In genomic region chr3:152941671-152942070, GRCm38 (mm10) we compare ENCODE assay signal across 28 mouse cellular contexts. TPM values are rescaled to one million over a fixed set of nuclear protein-coding genes. Genes with fewer than 3 reads are reported as not detected.
DNase-seq lines count a peak whose midpoint lies in the region; ATAC-seq and TF ChIP-seq lines count a peak whose summit lies in the region.
"Had no signal": no experiment of that assay in that cellular context is flagged by ENCODE, and none has a peak within 500 bp of the region (broad histone marks: within the 10 kb centered on the region; RNA-seq: fewer than 3 reads in every experiment).

No protein-coding gene starts in this region.

- no peaks in the 10 kb centered on the region for H3K9me3 ChIP-seq in forebrain, postnatal 0 days (ENCODE audit: low read length)
- no peaks in the 10 kb centered on the region for H3K9me3 ChIP-seq in forebrain, embryonic 13.5 days (replicated peaks)
- H3K9me3 ChIP-seq in neural tube, embryonic 15.5 days (replicated peaks) = no peaks in the 10 kb centered on the region
- H3K9me3 ChIP-seq: heart, embryonic 10.5 days; heart, embryonic 15.5 days; limb, embryonic 12.5 days; liver, embryonic 15.5 days had no signal

- 88% methylated on average over 5 of the region's 5 CpGs for WGBS in forebrain, postnatal 0 days
- WGBS in forebrain, embryonic 13.5 days = 92% methylated on average over 5 of the region's 5 CpGs
- 40% methylated on average over 5 of the region's 5 CpGs for WGBS in thymus, adult 2 months
- WGBS in neural tube, embryonic 15.5 days = 85% methylated on average over 5 of the region's 5 CpGs

- H3K36me3 ChIP-seq in forebrain, postnatal 0 days (ENCODE audit: insufficient read depth) = no peaks in the 10 kb centered on the region
- no peaks in the 10 kb centered on the region for H3K36me3 ChIP-seq in forebrain, embryonic 13.5 days (ENCODE audit: poor library complexity, severe bottlenecking)
- H3K36me3 ChIP-seq in thymus, adult 2 months (ENCODE audit: control insufficient read depth, insufficient read depth, low read length) = no peaks in the 10 kb centered on the region
- no peaks in the 10 kb centered on the region for H3K36me3 ChIP-seq in neural tube, embryonic 15.5 days
- H3K36me3 ChIP-seq: heart, embryonic 10.5 days; heart, embryonic 15.5 days; limb, embryonic 12.5 days; liver, embryonic 15.5 days had no signal

- no peaks in the 10 kb centered on the region for H3K27me3 ChIP-seq in forebrain, postnatal 0 days (ENCODE audit: insufficient read depth, low read length)
- no peaks in the 10 kb centered on the region for H3K27me3 ChIP-seq in forebrain, embryonic 13.5 days
- H3K27me3 ChIP-seq in thymus, adult 2 months (ENCODE audit: control insufficient read depth, insufficient read depth, low read length) = no peaks in the 10 kb centered on the region
- no peaks in the 10 kb centered on the region for H3K27me3 ChIP-seq in neural tube, embryonic 15.5 days (replicated peaks)
- H3K27me3 ChIP-seq: heart, embryonic 15.5 days; limb, embryonic 12.5 days; liver, embryonic 15.5 days had no signal

- DNase-seq in forebrain, postnatal 0 days = no peak
- peak; percentile 39 for DNase-seq in T-cell, adult 2 months (ENCODE audit: low spot score)
- DNase-seq in thymus, adult 2 months = peak; percentile 47
- peak; percentile 45 for DNase-seq in thymus, postnatal 4 days
- no peak for DNase-seq in adrenal gland, postnatal 10 days
- DNase-seq: adrenal gland, postnatal 14 days; cerebellum, adult 2 months; cerebellum, postnatal 25 days; gastrocnemius, postnatal 25 days; heart, adult 11 months; kidney, adult 9 months; kidney, postnatal 14 days; lung, embryonic 14.5 days; lung, postnatal 14 days; midbrain, embryonic 14.5 days; spleen, adult 18-20 months had no signal

- ATAC-seq in forebrain, postnatal 0 days = peak; percentile 38; the same call in 1 of the 2 replicates
- ATAC-seq in forebrain, embryonic 13.5 days = no peak
- no peak for ATAC-seq in neural tube, embryonic 15.5 days (ENCODE audit: low FRiP score)
- ATAC-seq: forebrain, embryonic 16.5 days; hindbrain, embryonic 16.5 days; intestine, embryonic 16.5 days had no signal

- TF ChIP-seq POLR2A in thymus, adult 2 months (IDR thresholded peaks at IDR 0.05; ENCODE audit: control insufficient read depth, extremely low read depth, insufficient read depth, low read length, poor library complexity) = no peak

- no peak overlapping the region for H3K4me3 ChIP-seq in forebrain, postnatal 0 days (ENCODE audit: low read depth, low read length)
- H3K4me3 ChIP-seq in forebrain, embryonic 13.5 days = no peak overlapping the region
- no peak overlapping the region for H3K4me3 ChIP-seq in thymus, adult 2 months (ENCODE audit: control insufficient read depth, insufficient read depth, low read length)
- no peak overlapping the region for H3K4me3 ChIP-seq in neural tube, embryonic 15.5 days (replicated peaks)
- H3K4me3 ChIP-seq: heart, embryonic 10.5 days; heart, embryonic 15.5 days; left cerebral cortex, adult 2 months; limb, embryonic 12.5 days; liver, embryonic 15.5 days had no signal

- H3K4me1 ChIP-seq in forebrain, postnatal 0 days (ENCODE audit: insufficient read depth) = no peaks in the 10 kb centered on the region
- H3K4me1 ChIP-seq in forebrain, embryonic 13.5 days = 0 out of 2 replicates have a peak, but pooled peaks cover 6% of the 10 kb centered on the region
- H3K4me1 ChIP-seq in thymus, adult 2 months (replicated peaks; ENCODE audit: control insufficient read depth, insufficient read depth, low read length) = peaks cover 40% of the 10 kb centered on the region
- peaks cover 6% of the 10 kb centered on the region for H3K4me1 ChIP-seq in neural tube, embryonic 15.5 days
- H3K4me1 ChIP-seq: heart, embryonic 10.5 days; heart, embryonic 15.5 days; limb, embryonic 12.5 days; liver, embryonic 15.5 days had no signal

- no peak overlapping the region for H3K27ac ChIP-seq in forebrain, postnatal 0 days (ENCODE audit: low read depth, low read length)
- H3K27ac ChIP-seq in forebrain, embryonic 13.5 days = no peak overlapping the region
- H3K27ac ChIP-seq in thymus, adult 2 months (ENCODE audit: control insufficient read depth, insufficient read depth, low read length) = peak overlapping the region; percentile 86
- no peak overlapping the region for H3K27ac ChIP-seq in neural tube, embryonic 15.5 days (replicated peaks)
- H3K27ac ChIP-seq: heart, embryonic 10.5 days; heart, embryonic 15.5 days; left cerebral cortex, adult 2 months; limb, embryonic 12.5 days; liver, embryonic 15.5 days had no signal

- H3K4me2 ChIP-seq in forebrain, postnatal 0 days (ENCODE audit: low read depth) = no peak overlapping the region
- H3K4me2 ChIP-seq in forebrain, embryonic 13.5 days = no peak overlapping the region
- no peak overlapping the region for H3K4me2 ChIP-seq in neural tube, embryonic 15.5 days
- H3K4me2 ChIP-seq: heart, embryonic 15.5 days; limb, embryonic 12.5 days; liver, embryonic 15.5 days; lung, embryonic 14.5 days had no signal

- no peak for TF ChIP-seq CTCF in forebrain, postnatal 0 days (IDR thresholded peaks at IDR 0.05; ENCODE audit: low read depth)
- TF ChIP-seq CTCF in thymus, adult 2 months (IDR thresholded peaks at IDR 0.05; ENCODE audit: borderline replicate concordance, control insufficient read depth, extremely low read depth, insufficient read depth, low read length, poor library complexity) = no peak

- H3K9ac ChIP-seq in forebrain, postnatal 0 days = no peak overlapping the region
- no peak overlapping the region for H3K9ac ChIP-seq in forebrain, embryonic 13.5 days
- no peak overlapping the region for H3K9ac ChIP-seq in neural tube, embryonic 15.5 days (replicated peaks)
- H3K9ac ChIP-seq: heart, embryonic 15.5 days; limb, embryonic 12.5 days; liver, embryonic 15.5 days; lung, embryonic 14.5 days had no signal

RNA-seq across cellular contexts. Expression of gene St6galnac5, which starts 40.4 kb away (rescaled TPM):
- 23.9 and 26.8 TPM in 2 replicates for total RNA-seq in forebrain, postnatal 0 days (2014; rRNA removed)
- polyA plus RNA-seq in forebrain, postnatal 0 days (2015; fragmentation: Nextera tagmentation; extraction: Ambion mirVana) = 23.4 and 38.3 TPM in 2 replicates
- polyA plus RNA-seq in forebrain, embryonic 13.5 days (2015; fragmentation: Nextera tagmentation; extraction: Ambion mirVana) = 5.7 and 6.7 TPM in 2 replicates
- polyA plus RNA-seq in thymus, adult 2 months (2012; rRNA removed) = 0.08 and 0.19 TPM in 2 replicates
- total RNA-seq in adrenal gland, postnatal 10 days (2021) = 1 to 10 TPM; 1.5 to 3.7 TPM
- 13.4 and 18.5 TPM in 2 replicates for polyA plus RNA-seq in neural tube, embryonic 15.5 days (2015; fragmentation: Nextera tagmentation; extraction: Ambion mirVana)
- total RNA-seq: heart, postnatal 25 days; liver, adult 2 months had no signal
- polyA plus RNA-seq: liver, adult 2 months had no signal

Comparison
In these comparisons a context has a peak if more than half of its experiments do, and no peak if none do; other contexts are left out.
1. DNase-seq: peak in T-cell, adult 2 months (single experiment), thymus, adult 2 months (single experiment) and thymus, postnatal 4 days (single experiment); none in forebrain, postnatal 0 days (single experiment) and adrenal gland, postnatal 10 days (single experiment).